Mouse (Mus musculus) lung, postnatal 36 days (tissue): ENCODE measurements at regions not wholly inside any gene's neighbourhood (a gene's known extent, or its start where the extent isn't known, plus 50 kb on each side); places are given as distances from the start of the nearest gene placed in this dataset.
"Not testable (repeated sequence)": the region's sequence is repeated elsewhere in the genome, so short reads cannot be mapped to it uniquely, and the experiment has no call there.

Source experiments
- DNase-seq: peaks from one replicate; pipeline ENCODE4 v3.0.0; 2022; ENCODE audit warnings: mixed read lengths

DNA sequence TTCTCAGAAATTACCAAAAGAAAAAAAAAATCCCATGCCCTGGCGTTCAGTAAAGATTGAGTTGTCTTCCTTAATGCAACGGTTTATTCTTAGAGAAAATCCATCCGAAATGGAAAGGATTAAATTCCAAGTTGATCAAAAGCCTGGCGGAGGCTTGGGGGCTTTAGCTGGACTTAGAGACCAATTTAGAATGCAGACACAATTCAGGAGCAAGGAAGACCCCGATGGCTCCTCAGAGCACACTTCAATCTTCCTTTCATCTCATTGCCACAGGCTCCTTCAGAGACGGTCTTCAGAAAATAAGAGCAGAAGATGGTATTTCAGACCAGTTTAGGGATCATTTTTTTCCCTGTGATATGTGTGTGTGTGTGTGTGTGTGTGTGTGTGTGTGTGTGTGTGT lies 171.8 kb downstream of the Ankrd50 start:
- DNase-seq, result no peak

DNA sequence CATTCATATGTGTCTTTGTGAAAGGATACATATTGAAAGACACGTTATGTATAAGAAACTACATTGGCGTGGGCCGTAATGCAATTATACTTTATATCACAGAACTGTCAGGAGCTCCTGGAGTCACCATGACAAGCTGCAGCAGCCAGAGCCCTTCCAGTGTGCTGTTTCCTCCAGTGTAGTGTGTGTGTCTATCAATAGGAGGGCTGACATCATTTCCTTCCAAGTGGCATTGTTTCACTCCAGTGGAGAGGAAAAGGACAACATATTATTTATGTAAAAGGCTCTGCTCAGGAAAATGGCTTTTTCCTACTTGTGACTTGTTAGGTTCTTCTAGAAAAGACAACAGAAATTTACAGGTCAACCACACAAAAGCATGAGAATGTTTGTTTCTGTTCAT lies 172.5 kb downstream of the Ankrd50 start:
- peak; percentile 65 for DNase-seq

GRCm38 (mm10) chr3:38299898-38300751 lies 184.5 kb downstream of the Ankrd50 start:
- peak; percentile 60 for DNase-seq

- peak; percentile 42 for DNase-seq
Measured at GRCm38 (mm10) chr3:38299236-38299897, 185.3 kb downstream of the Ankrd50 start.

DNA sequence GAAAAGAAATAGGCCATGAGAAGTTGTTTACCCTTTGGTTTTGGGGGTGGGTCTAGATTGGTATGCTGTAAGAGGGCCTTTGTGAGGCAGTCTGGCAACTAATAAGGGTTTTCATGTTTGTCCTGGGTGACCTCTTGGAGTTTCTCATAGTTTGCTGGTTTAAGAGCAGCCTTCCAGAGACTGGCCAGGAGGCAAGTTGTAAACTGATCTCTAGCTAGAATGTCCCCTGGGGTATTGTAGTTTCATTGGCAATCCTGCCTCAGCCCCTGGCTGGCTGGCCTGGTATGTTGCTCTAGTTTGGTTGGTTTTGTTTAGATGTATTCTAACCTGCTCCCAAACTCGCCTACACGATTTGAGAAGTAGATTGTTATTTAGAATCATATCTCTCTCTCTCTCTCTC lies 187.1 kb downstream of the Ankrd50 start:
- no peak for DNase-seq

- DNase-seq, result no peak
Measured at GRCm38 (mm10) chr3:38289062-38289461, 195.6 kb downstream of the Ankrd50 start.

GRCm38 (mm10) chr3:38283687-38284124 lies 200.9 kb downstream of the Ankrd50 start:
- DNase-seq, result peak; percentile 59

GRCm38 (mm10) chr3:38282891-38283290 lies 201.8 kb downstream of the Ankrd50 start:
- DNase-seq, result no peak

DNA sequence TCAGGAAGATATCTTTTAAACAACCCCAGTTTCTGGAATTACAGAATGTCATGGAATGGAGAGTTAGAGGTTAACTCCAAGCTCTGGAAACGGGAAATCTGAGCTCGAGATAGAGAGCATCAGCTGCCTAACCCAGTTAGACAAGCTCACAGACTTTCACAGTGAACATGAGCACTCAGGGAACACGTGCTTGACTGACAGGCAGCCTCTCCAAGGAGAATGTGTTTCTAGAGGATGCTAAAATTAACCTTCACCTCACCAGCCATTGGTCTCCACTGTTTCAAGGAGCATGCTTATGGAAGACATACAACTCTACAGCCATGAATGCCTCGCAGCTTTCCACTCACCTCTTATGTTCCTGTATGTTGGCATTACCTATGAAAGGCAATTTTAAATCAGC lies 203.0 kb downstream of the Ankrd50 start:
- DNase-seq, result no peak

DNA sequence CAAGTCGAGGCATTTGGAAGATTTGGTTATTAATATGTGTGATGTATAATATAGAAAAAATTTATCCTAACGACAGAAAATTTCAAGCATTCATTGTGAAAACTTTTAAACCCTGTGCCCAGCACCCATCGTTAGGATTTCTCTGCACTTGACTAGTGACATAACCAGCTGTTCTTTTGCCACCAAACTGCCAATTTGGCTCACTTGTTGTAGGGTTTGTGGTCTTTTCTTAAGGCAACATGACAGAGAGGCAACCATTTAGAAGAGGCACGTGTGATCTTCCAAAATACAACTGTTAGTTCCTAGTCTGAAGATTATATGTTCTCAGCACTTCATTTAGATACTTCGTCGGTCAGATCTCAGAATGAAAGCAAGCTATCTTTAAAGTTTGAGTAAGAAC lies 203.8 kb downstream of the Ankrd50 start:
- DNase-seq, result no peak

- no peak for DNase-seq
Measured at GRCm38 (mm10) chr3:38280105-38280504, 204.5 kb downstream of the Ankrd50 start.

GRCm38 (mm10) chr3:38276948-38277504 lies 207.6 kb downstream of the Ankrd50 start:
- DNase-seq, result no peak

DNA sequence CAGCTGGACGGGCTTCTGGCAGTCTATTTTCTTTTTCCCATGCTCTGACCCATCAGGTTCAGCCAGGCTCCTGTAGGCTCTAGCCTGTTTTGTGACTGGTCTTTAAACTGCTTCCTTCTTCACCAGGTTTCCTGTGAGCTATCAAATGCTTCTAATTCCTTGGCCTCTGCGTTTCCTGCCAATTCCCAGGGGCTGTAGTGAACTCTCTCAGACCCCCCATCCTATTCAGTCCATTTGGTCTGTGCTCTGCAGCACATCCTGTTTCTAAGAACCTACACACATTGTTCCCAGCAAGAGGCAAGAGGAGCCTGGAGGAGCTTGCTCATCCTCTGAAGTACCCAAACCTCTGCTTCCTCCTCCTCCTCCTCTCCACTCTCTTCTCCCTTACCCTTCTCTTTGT lies 209.3 kb downstream of the Ankrd50 start:
- DNase-seq, result no peak

DNA sequence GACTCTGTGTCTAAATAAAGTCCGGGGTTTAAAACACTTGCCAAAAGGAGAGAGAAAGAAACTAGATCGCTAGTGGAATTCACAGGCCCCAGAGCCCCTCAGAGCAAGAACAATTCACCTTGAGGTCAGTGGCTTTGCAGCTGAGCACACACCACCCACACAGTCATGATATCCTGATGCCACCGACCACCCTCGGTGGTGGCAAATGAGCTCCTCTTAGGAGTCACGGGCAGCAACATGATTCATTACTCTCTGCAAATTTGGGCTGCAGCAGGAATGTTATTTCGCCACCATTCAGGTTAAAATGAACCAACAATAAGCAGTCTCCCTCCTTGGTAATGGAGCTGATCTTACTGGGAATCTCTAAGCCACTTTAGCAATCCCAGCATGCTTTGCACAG lies 213.9 kb downstream of the Ankrd50 start:
- DNase-seq, result no peak

GRCm38 (mm10) chr3:38268226-38268625 lies 216.4 kb downstream of the Ankrd50 start:
- DNase-seq, result no peak

GRCm38 (mm10) chr3:38263261-38264141 lies 221.1 kb downstream of the Ankrd50 start:
- DNase-seq, result no peak

- no peak for DNase-seq
Measured at GRCm38 (mm10) chr3:38261326-38262075, 223.1 kb downstream of the Ankrd50 start.

GRCm38 (mm10) chr3:38259223-38259622 lies 225.4 kb downstream of the Ankrd50 start:
- not testable (repeated sequence) for DNase-seq

- DNase-seq, result no peak
Measured at GRCm38 (mm10) chr3:38257843-38258290, 226.8 kb downstream of the Ankrd50 start.

DNA sequence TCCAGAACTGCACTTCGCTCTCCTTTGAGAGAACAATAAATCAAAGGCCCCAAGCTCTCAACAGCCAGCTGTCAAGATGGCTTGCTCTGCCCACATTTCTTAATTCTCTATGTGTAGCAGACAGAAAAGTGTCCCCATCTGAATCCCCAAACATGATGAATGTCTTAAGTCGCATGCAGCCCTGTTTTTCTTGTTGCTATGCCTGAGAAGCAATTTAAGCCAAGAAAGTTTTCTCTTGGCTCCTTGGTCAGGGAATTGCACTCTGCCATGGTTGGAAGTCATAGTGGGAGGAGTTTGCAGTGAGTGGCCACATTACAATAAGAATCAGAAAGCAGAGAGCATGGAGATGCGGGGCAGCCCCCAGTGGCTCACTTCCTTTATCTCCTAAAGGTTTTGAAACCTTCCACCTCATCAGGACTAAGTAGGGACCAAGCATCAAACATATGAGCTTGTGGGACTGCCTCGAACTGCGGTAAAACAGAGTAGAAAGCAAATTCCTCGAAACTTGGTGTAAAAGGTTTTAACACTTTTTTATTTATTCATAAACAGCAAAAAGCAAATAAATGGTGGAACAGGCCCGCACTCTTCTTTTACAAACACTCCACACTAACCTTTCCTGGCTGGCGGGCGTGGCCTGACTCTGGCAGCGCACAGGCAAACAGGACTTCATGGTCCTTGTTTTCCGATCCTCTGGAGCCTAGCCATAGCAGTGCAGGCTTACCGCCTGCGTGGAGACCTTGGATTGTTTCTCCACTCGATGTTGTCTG lies 227.4 kb downstream of the Ankrd50 start:
- peak; percentile 28 for DNase-seq

GRCm38 (mm10) chr3:38255674-38256073 lies 229.0 kb downstream of the Ankrd50 start:
- peak; percentile 86 for DNase-seq
